Mouse (Mus musculus) thymus, adult 2 months (tissue): Measurements from ENCODE around the gene Ammecr1. TPM values are rescaled to one million over a fixed set of nuclear protein-coding genes. Genes with fewer than 3 reads are reported as not detected.

Experiments used
- DNase-seq: peaks from one replicate; pipeline ENCODE4 v3.0.0; 2021
- H3K27ac ChIP-seq: fragments of 200-500 bp; 2 replicates; pipeline ENCODE4 v1.5.1; 2012; ENCODE audit warnings: low read length, control low read depth; ENCODE audit not compliant: control insufficient read depth, insufficient read depth
- H3K27me3 ChIP-seq: fragments of 200-500 bp; 2 replicates; pipeline ENCODE4 v1.6.1; 2012; ENCODE audit warnings: mild to moderate bottlenecking, low read length, moderate library complexity, mixed read lengths; ENCODE audit not compliant: control insufficient read depth, insufficient read depth
- H3K36me3 ChIP-seq: fragments of 200-500 bp; 2 replicates; pipeline ENCODE4 v1.6.1; 2012; ENCODE audit warnings: mild to moderate bottlenecking, low read length, moderate library complexity; ENCODE audit not compliant: control insufficient read depth, insufficient read depth
- H3K4me1 ChIP-seq: fragments of 200-500 bp; replicated peaks from 2 replicates; pipeline ENCODE4 v1.6.1; 2012; ENCODE audit warnings: low read length; ENCODE audit not compliant: control insufficient read depth, insufficient read depth
- H3K4me3 ChIP-seq: fragments of 200-500 bp; 2 replicates; pipeline ENCODE4 v1.5.1; 2012; ENCODE audit warnings: mild to moderate bottlenecking, low read length, control low read depth, moderate library complexity; ENCODE audit not compliant: control insufficient read depth, insufficient read depth
- CTCF ChIP-seq: fragments of 200-500 bp; IDR thresholded peaks from 2 replicates; pipeline ENCODE4 v1.5.1; 2012; ENCODE audit warnings: mild to moderate bottlenecking, control low read depth, low read length, moderate library complexity, borderline replicate concordance; ENCODE audit not compliant: control insufficient read depth, poor library complexity, insufficient read depth; ENCODE audit errors: extremely low read depth
- POLR2A ChIP-seq: fragments of 200-500 bp; IDR thresholded peaks from 2 replicates; pipeline ENCODE4 v1.6.1; 2012; ENCODE audit warnings: mild to moderate bottlenecking, low read length, control low read depth, moderate library complexity; ENCODE audit not compliant: control insufficient read depth, poor library complexity, insufficient read depth; ENCODE audit errors: extremely low read depth
- WGBS: fragments of 180-500 bp; shearing (Covaris S2); methylation state at CpG from one replicate; pipeline ENCODE4 v1.1.7; 2018; 5-methylcytosine and 5-hydroxymethylcytosine counted together
- polyA plus RNA-seq: library from polyadenylated mRNA; depleted of rRNA; stranded (reverse); fragments of >200 nt; gene quantifications from 2 replicates; pipeline ENCODE4 v1.2.3, GENCODE M21; 2012

Gene Ammecr1
- polyA plus RNA-seq, 1 experiment, result 2.4 TPM

DNA sequence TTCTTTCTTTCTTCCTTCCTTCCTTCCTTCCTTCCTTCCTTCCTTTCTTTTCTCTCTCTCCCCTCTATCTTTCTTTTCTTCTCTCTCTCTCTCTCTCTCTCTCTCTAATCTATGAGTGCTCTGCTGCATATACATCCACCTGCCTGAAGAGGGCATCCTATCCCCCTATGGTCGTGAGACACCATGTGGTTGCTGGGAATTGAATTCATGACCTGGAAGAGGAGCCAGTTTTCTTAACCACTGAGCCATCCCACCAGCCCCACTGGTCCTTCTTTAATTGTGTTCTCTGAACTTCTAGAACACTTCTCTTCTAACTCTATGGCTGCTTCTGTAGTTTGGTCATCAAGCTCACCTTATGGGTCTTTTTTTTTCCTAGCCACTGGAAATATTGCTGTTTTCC is 138.9 kb downstream of the Ammecr1 start:
- Histone ChIP-seq H3K4me3 (no peak overlapping the region), H3K4me1 (peaks cover 29% of the 10 kb centered on the region), H3K27me3 (no peaks in the 10 kb centered on the region), H3K36me3 (no peaks in the 10 kb centered on the region), H3K27ac (no peak overlapping the region)
- no peak for TF ChIP-seq CTCF
- TF ChIP-seq POLR2A, result no peak
- WGBS, result 13% methylated on average over 1 of the region's 1 CpGs
- no peak for DNase-seq

DNA sequence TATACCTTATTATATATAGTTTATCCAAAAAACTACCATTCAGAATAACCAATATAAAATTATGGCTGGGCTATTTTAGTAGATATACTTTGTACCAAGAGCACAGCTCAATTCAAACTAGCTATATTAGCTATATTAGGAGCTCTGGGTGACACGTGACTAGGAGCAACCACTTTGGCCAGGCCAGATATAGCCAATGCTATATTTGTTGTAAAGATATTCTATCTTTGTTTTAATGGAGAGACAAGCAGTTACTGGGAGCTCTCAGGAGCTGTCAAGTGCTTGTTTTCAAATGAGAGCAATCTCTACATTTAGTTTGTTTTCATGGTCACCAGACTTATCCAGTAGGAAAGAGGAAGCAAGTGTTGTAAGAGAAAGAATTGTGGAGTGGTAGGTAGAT is 141.2 kb downstream of the Ammecr1 start:
- no peak for DNase-seq
- Histone ChIP-seq H3K36me3 (no peaks in the 10 kb centered on the region), H3K4me1 (peaks cover 16% of the 10 kb centered on the region), H3K27me3 (no peaks in the 10 kb centered on the region), H3K4me3 (no peak overlapping the region), H3K27ac (no peak overlapping the region)
- 100% methylated on average over 1 of the region's 1 CpGs for WGBS
- TF ChIP-seq CTCF (no peak), POLR2A (no peak)

DNA sequence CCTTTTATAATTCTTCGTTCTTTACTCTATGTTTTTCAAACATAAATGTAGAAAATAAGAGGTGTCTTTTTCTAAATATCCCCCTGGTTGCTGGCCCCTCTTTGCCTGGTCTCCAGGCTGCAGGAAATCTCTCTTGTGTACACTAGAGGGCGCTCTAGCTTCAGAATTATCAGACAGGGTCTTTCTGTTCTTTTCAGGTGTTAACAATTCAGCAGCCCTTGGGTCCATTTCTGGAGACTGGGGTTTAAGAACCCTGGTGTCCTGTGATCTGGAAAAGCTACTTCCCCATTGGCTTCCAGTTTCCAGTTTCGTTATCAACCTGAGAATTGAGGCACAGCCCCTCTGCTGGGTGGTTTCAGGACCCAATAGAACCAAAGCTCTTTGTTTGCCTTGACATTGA is 144.7 kb downstream of the Ammecr1 start:
- Histone ChIP-seq H3K4me1 (peaks cover 9% of the 10 kb centered on the region), H3K27ac (no peak overlapping the region), H3K4me3 (no peak overlapping the region), H3K27me3 (no peaks in the 10 kb centered on the region), H3K36me3 (no peaks in the 10 kb centered on the region)
- WGBS, result 64% methylated on average over 3 of the region's 3 CpGs
- DNase-seq, result peak; percentile 25
- TF ChIP-seq POLR2A (no peak), CTCF (no peak)

GRCm38 (mm10) chrX:142821239-142821638 is 145.3 kb downstream of the Ammecr1 start:
- no peak for DNase-seq
- Histone ChIP-seq H3K4me3 (no peak overlapping the region), H3K36me3 (no peaks in the 10 kb centered on the region), H3K4me1 (peaks cover 9% of the 10 kb centered on the region), H3K27ac (no peak overlapping the region), H3K27me3 (no peaks in the 10 kb centered on the region)
- no peak for TF ChIP-seq POLR2A
- no peak for TF ChIP-seq CTCF
- 87% methylated on average over 6 of the region's 6 CpGs for WGBS

DNA sequence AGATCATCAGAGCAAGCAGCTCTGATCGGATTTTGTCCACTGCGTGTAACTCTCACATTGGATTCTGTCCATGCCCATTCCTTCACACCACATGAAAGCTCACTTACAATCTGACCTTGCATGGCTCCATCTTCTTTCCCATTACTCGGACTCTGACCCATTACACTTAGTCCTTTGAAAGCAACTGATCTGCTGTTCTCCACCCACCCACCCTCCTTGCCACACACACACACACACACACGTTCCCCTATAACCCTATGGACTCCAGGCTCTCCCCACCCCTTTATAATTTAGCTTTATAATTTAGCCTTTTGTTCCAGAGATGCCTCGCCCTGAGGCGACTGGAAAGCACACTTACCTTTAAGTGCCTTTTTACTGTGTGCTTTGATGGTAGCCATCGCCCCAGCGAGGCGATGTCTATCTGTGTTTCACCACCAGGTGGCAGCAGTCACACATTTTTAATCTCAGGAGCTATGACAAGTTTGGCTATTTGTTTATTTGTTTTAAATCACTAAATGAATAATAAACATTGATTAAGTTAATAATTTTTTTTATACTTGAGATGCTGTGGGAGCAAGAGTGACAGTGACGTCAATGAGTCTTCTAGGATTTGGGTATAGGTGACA is 148.4 kb downstream of the Ammecr1 start:
- Histone ChIP-seq H3K27me3 (no peaks in the 10 kb centered on the region), H3K4me1 (peaks cover 5% of the 10 kb centered on the region), H3K27ac (no peak overlapping the region), H3K36me3 (no peaks in the 10 kb centered on the region), H3K4me3 (no peak overlapping the region)
- WGBS, result 64% methylated on average over 10 of the region's 10 CpGs
- DNase-seq, result peak; percentile 30
- TF ChIP-seq CTCF, result no peak
- no peak for TF ChIP-seq POLR2A

GRCm38 (mm10) chrX:142813146-142813545 is 153.4 kb downstream of the Ammecr1 start:
- TF ChIP-seq CTCF, result no peak
- Histone ChIP-seq H3K4me3 (no peak overlapping the region), H3K27me3 (no peaks in the 10 kb centered on the region), H3K36me3 (no peaks in the 10 kb centered on the region), H3K27ac (no peak overlapping the region), H3K4me1 (no peaks in the 10 kb centered on the region)
- no peak for DNase-seq
- WGBS, result 53% methylated on average over 6 of the region's 6 CpGs

GRCm38 (mm10) chrX:142808411-142808810 is 158.1 kb downstream of the Ammecr1 start:
- H3K4me3 ChIP-seq, result no peak overlapping the region
- H3K27ac ChIP-seq, result no peak overlapping the region
- 70% methylated on average over 9 of the region's 9 CpGs for WGBS
- peak; percentile 41 for DNase-seq
- no peaks in the 10 kb centered on the region for H3K4me1 ChIP-seq
- H3K36me3 ChIP-seq, result no peaks in the 10 kb centered on the region
- H3K27me3 ChIP-seq, result no peaks in the 10 kb centered on the region
- TF ChIP-seq POLR2A (no peak), CTCF (no peak)

GRCm38 (mm10) chrX:142806620-142807061 is 159.9 kb downstream of the Ammecr1 start:
- WGBS, result 75% methylated on average over 10 of the region's 10 CpGs
- TF ChIP-seq POLR2A (no peak), CTCF (no peak)
- Histone ChIP-seq H3K36me3 (no peaks in the 10 kb centered on the region), H3K4me1 (no peaks in the 10 kb centered on the region; the same call in 1 of the 2 replicates), H3K27ac (no peak overlapping the region), H3K27me3 (no peaks in the 10 kb centered on the region), H3K4me3 (no peak overlapping the region; the same call in 1 of the 2 replicates)
- no peak for DNase-seq
